Mouse (Mus musculus) cerebellum, adult 2 months (tissue): Measurements from ENCODE around the gene Asxl1.

Experiments
- CTCF ChIP-seq: fragments of 200-500 bp; IDR thresholded peaks from 2 replicates; pipeline ENCODE4 v1.5.1; 2011; ENCODE audit warnings: low read depth, mild to moderate bottlenecking, control low read depth, low read length, moderate library complexity, borderline replicate concordance; ENCODE audit not compliant: insufficient read depth
- POLR2A ChIP-seq: fragments of 200-500 bp; IDR thresholded peaks from 2 replicates; pipeline ENCODE4 v1.6.1; 2011; ENCODE audit warnings: low read length, control low read depth, borderline replicate concordance; ENCODE audit not compliant: insufficient read depth

DNA sequence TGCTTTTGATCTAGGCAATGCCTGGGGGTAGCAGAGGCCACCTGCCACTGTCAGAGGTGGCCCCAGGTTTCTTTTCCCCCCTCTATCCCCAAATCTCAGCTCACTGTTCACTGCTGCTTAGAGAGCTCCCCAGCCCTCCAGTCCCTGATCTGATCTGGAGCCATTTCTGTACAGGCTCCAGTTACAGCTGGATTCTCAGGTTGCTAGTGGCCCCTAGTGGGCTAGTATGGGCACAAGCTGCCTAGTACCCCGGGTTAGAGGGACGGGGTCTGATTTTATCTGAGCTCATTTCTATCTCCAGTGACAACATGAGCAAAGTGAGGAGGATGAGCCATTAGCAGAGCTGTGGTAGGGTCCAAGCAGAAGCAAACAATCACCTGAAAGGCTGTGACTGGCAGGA, 69.0 kb downstream of the Asxl1 start:
- TF ChIP-seq CTCF = peak; percentile 31; the same call in 1 of the 2 replicates
- TF ChIP-seq POLR2A = no peak
